Mouse (Mus musculus): ENCODE data around the gene Parp4.

DNA sequence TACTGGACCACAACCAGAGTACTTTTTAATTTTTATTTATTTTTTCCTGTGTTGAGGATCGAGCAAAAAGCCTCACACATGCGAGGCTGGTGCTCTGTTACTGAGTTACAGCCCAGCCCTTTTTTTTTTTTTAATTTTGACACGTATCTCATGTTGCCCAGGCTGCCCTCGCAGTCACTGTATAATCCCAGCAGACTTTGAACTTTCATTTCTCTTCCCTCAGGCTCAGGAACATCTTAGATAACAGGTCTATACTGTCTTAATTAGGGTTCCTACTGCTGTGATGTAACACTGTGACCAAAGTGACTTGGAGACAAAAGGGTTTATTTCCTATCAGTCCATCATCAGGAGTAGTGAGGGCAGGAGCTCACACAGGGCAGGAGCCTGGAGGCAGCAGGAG, 29.7 kb downstream of the Parp4 start:
- TF ChIP-seq EP300 (IDR thresholded peaks at IDR 0.05; ENCODE audit: low read depth): no peak
- TF ChIP-seq CTCF (IDR thresholded peaks at IDR 0.05; ENCODE audit: low read depth): no peak

All from heart, postnatal 0 days (tissue).